Mouse (Mus musculus) heart, adult 18-20 months (tissue): Measurements from ENCODE around the gene Enah. TPM values are rescaled to one million over a fixed set of nuclear protein-coding genes. Genes with fewer than 3 reads are reported as not detected.
A peak's percentile ranks its signal among the peaks of the same experiment; 100 is the strongest.

Source experiments
- DNase-seq, 2 experiments: peaks; one replicate each; pipeline ENCODE4 v3.0.0; 2021 to 2022; ENCODE audit warnings: mixed read lengths in 1 of 2
- total RNA-seq, 2 experiments: library from RNA; stranded (reverse); gene quantifications; 2 replicates each; pipeline ENCODE4 v1.2.3; 2021

Gene Enah
- total RNA-seq, 2 experiments from 2014 or later, result 113 to 117 TPM

DNA sequence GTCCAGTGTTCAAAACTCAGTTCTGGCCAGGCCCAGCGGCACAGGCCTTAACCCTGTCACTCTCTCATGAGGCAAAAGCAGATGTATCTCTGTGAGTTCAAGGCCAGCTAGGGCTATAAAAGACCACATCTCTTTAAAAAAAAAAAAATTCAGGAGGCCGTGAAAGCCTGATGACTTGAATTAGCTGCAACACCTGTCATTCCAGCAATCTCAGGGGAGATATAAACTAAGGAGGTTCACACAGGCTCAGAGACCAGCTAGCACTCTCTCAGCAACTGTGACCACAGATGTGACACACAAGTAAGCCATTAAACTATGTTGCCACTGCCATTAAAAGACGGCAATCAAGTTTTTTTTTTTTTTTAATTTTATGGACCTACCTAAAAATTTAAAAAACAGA, 56.0 kb downstream of the Enah start:
- no peak for DNase-seq

DNA sequence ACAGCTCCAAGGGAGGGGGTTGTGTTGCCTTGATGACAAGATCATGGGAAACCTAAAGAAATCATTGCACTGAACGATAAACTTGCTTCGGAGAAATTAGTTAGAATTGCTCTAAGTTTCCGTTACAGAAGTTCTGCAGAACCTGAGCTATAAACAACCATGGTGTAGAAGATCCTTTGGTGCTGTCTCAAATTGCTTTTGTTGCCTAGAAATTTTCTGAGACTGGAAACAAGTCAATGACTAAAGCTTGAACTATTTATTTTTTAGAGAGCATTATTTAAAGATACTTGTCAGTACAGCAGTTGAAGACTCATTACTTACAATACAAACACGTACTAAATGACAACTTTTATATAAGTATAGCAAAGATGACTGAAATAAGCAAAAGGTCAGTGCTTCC, 56.4 kb downstream of the Enah start:
- no peak for DNase-seq

DNA sequence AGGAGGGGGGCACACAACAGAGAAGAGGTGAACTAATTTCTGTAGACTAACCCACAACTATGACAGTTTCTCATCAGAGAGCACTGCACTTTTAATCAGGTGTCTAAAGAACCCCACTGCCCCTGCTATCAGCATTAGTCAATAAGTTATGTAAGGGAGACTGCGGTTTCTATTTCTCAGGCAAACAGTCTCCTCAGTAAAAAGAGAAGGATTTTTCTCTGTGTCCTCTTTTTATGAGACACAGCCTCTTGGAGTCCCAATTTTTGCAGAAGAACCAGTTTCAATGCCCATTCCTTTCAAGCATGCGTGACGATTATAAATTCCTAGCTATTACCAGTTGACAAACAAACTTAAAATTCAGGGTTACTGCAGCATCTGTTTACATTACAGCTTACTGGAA, 59.4 kb downstream of the Enah start:
- DNase-seq, result no peak

DNA sequence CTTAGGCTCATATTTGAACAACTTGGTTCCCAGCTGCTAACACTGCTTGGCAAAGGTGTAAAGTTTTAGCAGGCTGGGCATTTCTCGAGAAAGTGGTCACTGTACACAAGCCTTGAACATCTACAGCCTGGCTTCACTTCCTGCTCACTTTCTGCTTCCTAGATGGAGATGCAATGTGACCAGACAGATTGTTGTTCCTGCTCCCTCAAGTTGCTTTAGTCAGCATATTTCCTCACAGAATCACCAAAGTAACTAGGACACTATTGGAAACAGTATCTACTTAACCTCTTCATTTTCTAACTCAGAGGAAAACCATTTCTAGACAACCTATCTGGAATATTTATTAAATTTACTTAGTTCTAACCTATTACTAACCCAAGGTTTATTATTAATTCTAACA, 61.4 kb downstream of the Enah start:
- no peak for DNase-seq

DNA sequence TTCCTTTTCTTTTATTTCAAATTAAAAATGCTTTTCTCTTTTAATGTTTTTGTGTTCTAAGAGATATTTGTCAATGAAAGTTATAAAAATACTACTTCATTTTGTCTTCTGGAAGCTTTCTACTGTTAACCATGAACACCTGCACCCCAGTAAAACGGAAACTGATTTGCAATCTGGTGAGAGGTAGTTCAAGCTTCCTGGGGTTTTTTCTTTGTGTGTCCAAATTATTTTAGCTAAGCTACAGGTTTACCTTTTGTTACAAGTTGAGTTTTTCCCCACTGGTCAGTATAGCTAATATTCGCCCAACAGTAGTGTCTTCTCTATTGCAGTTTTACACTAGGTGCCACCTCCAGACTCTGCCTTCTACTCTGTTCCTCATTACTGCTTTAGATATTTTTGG, 62.1 kb downstream of the Enah start:
- no peak for DNase-seq

DNA sequence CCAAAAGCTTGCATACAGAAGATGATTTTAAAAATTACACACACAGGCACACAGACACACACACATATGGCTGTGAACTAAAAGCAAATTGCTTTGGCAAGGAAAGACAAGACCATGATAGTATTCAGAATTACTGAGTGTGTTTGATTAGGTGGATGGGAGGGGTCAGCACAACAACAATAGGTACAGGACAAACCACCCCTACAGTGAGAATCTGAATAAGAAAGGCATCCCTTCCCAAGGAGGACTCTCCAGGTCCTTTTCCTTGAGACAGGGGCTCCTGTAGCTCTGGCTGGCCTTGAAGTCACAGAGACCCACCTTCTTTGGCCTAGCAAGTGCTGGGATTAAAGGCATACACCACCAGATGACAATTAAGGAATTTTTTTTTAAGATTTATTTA, 66.2 kb downstream of the Enah start:
- DNase-seq, result no peak

DNA sequence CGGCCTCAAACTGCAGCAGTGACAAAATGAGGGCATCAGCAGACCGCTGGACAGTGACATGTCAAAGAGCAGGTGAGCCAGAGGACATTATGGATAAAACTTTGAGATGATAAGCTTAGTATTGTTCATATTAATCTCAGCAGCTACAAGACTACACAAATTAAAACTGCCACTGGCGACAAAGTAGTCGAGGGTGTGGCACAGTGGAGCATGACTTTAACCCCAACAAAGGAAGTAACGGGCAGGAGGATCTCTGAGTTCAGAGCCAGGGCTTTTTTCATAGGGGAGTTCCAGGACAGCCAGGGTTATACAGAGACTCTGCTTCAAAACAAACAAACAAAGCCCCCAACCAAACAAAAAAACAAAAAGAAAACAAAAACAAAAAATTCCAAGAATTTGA, 68.5 kb downstream of the Enah start:
- no peak for DNase-seq

DNA sequence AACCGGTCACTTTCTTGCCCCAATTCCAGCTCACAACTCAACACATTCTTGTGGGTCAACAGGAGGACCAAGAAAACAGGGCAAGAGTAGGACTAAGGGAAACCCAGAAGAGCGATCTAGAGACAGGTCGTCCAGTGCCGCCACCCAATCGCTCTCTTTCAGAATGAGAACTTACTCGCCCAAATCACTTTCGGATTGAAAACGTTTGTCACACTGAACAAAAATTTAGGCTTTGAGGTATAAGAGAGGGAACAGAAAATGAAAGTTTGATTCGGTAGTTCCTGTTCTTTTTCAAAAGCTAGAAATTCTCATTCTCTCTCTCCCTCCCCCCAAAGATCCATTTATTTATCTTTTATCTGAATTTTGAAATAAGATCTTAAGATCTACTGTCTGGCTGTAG, 69.1 kb downstream of the Enah start:
- DNase-seq, result no peak

DNA sequence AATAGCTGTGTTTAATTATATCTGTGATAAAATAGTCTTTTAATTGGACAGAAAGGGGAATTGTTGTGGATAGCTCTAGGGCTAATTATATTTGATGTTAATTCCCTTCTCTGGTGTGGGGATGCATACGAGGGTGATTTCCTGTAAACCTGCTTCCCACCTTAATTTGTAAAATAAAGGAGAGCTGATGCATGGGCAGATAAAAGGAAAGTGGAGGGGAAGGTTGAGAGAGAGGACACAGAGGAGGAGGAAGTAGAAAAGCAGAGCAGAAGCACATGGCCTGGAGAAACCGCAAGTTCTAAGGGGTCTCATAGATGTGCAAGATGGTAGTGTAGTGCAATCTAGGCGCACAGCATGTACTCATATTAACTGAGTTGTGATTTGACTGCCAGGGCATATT, 71.6 kb downstream of the Enah start:
- no peak for DNase-seq

DNA sequence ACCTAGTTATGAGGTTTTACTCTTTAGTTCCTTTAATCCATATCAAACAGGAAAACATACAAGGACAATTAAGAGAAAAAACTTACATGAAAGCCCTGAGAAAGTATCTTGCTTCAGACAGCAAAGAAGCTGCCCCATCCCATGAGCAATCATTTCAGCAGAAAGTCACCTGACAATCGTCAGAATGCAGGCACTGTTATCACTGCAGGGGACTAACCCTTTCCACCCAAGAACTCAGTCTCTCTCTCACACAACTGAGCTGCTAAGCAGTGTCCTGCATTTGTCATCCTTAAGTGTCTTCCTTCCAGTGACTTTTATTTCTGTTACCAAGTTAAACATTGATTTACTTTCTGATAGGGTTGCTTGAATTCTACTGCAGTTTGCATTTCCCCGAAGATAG, 82.7 kb downstream of the Enah start:
- peak in 1 of 2 experiments; percentile 10 for DNase-seq

DNA sequence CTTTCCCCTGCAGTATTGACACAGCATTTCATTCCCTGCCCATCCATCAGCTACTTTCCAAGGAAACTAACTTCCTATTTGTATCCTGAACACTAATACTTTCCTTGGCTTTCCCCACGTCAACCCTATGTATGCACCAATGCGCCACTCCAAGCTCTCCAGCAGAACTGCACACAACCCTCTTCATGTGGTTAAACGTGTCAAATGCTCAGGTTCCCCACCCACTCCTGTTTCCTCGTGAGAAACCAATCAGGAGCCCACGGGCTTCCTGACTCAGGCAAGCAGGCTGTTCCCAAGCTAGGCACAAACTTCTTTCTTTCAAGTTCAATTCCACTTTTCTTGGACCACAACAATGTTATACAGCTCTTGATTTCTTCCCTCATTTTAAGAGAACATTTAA, 91.4 kb downstream of the Enah start:
- DNase-seq, result no peak

DNA sequence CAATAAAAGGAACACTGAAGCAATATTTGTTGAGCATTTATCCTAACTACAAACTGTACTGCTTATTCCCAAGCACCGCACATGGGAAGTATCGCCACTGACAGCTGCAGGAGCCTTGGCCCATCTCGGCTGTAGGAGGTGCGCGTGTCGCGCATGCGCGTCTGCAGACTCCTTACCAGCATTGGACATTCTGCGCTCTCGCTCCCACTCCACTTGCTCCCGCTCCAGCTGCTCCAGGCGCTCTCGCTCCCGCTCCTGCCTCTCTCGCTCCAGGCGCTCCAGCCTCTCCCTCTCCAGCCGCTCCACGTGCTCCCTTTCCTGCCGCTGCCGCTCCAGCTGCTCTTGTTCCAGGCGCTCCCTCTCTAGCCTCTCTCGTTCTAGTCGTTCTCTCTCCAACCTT, 96.4 kb downstream of the Enah start:
- peak; percentile 20 to 54 for DNase-seq

DNA sequence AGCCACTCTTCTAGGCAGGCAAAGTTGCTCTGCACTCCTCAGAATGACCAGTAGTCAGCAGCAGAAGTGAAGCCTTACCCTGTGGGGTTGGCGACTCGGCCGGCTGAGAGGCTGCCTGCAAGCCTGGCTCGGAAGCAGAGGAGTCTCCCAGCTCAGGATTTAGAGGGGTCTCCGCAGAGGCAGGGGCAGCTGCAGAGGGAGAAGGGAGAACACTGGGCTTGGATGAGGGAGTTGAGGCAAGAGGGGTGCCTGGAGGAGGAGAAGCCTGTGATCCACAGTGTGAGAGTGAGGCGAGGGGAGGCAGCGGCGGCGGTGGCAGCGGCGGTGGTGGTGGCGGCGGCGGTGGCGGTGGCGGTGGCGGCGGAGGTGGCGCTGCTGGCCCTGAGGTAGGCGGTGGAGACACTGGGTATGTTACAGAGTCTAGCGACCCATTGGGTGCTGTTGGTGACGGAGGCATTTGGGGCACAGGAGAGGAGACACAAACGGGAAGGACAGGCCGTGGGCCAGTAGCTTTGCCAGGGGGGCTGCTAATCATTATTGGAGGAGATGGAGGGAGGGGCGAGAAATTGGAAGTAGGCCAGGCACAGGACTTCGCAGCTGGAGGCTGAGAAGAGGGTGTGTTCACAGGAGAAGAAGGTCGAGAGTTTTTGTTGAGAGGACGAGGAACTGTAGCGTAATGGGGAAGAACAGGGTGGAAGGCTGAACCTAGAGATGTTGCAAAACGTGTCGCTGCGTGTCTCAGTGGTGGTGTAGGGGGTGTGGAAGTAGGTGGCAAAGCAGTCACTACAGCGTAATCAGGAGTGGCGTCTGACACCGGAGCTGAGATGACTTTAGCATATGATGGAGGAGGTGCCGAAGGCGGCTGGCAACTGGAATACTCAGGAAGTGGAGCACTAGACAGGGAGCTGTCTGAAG, 98.0 kb downstream of the Enah start:
- DNase-seq, result peak; percentile 18 to 37

DNA sequence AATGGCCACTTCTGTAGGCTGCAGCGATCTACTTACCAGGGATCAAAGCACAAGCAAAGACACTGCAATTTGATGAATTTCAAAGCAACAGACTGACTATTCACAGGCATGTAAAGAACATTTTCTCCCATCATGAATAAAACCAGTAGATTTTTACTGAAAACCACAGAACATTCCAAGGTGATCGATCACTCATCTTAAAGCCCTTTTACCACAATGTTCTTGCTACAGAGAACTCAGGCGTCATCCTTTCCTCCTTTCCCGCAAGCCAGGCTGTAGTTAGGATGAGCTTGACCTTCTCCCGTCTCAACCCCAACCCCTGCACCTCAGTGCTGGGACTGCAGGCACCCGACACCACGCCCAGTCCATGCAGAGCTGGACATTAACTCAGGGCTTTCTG, 107.9 kb downstream of the Enah start:
- DNase-seq, result no peak

DNA sequence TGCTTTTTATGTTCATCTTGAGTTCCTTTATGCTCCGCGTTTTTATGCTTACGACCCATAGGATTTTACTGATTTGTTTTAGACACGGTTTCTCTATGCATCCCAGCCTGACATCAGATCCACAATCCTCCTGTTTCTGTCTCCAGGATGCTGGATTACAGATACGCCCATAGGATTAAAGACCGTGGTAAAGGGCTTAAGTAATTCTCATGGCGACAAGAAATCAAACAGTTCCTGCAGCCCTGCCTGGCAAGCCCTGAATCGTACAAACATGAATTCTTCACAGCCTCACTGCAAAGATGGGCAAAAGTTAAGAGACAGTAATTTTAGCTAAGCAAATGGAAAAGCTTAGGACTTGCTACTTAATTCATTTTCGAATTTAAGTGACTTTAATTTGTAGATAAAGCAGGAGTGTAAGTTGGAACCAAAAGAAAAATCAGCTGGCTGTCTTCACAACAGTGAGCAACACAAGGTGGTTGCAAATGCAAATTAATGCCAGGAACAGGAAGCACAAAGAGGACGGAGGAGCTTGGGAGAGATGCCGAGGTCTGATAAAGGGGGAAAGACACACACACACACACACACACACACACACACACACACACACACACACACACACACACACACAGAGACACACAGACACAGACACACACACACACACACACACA, 118.0 kb downstream of the Enah start:
- DNase-seq, result no peak

DNA sequence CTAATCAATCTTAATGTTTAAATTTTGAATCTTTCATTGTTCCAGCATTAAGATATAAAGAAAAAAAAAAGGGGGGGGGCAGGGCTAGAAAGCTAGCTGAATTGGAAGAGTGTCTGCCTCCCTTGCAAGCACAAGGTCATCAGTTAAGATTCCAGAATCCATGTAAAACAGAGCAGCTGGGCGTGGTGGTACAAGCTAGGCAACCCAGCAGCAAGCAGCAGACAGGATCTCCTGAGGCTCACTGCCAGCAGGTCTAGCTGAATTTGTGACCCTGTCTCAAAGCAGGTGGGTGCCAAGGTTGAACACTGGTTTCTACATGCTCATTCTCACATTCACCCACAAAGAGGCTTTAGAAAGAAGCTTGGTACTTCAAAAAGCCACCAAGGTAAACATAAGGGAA, 118.9 kb downstream of the Enah start:
- no peak for DNase-seq

DNA sequence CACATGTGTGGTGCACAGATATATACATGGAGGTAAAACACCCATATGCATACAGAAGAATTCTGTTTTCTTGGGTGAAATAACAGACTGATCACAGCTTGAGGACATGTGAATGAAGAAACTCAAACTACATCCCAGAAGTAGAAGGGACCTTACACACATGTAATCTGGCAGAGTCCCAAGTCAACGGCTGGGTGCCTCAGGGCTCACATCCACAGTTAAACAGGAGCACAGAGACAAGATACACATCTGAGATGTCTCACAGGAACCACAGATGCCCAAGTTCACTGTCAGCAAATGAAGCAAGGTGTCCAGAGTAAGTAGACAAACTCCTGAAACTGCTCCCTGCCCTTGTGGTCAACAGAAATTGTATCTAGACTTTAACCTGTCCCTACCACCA, 120.8 kb downstream of the Enah start:
- DNase-seq, result no peak

DNA sequence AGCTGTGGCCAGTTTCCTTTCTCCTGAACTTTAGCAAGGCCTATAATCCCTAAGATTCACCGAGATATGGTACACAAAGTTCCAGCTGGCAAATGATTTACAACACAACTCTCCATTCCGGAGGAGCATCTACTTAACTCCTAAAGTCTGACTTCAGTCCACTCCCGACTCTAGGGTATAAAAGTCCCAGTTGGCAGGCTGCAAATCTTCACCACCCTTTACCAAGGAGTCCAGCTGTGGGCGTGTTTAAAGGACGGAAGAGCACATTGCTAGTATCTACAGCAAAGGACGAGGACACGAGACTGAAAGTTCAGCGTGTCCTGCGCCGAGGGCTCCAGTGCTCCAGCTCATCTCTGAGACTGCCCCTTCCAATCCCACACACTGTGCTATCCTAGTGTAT, 122.8 kb downstream of the Enah start:
- no peak for DNase-seq

DNA sequence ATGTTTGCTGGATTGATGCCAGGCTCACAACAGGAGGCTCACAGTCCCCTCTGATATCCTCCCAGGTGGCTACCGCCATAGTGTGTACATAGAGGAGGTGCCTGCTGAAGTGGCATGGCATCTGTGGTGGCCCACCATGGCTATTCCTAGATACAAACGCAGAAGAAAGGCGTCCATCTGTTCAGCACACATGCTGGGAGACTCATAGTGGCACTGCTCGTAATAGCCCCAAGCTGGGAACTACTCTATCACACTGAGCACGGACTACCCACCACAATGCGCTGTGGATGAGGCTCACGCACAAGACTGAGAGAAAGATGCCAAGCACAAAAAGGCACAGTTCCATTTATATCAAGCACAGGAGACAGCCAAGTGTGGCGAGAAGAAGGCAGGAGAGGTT, 126.1 kb downstream of the Enah start:
- DNase-seq, result no peak

DNA sequence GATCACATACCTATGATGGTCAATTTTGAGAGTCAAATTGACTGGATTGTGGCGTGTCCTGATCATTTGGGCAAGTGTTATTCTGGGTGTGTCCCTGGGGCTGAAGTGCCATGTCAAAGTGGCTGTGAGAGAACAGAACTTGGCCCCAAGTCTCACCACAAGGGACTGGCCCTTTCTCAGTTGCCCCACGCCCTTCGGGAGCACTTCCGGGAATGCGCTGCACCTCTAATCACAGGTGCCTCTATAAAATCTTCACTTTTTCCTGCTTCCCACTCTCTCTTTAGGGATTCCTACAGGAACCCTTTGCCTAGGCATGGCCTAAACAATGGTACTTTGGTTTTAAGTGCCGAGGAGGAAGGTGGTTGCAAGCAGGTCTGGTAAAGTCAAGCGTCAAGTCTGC, 130.1 kb downstream of the Enah start:
- no peak for DNase-seq

DNA sequence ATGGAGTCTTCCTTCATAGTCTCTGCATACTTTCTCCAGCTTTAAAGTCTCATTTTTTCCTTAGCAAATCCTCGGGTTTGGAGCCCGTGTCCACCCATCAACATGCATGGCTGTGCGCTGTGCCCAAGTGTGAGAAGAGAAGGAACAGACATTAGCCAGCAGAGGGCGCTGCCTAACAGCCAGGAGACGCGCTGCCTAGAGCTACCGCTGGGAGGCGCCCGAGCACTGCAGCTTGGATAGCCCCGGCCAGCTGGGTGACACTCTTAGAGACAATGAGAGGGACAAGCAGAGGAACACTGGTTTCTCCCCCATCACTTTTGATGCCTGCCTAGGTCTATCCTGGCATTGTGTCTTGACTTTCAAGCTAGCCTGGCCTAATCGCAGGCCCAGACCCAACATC, 131.0 kb downstream of the Enah start:
- peak; percentile 86 to 97 for DNase-seq

DNA sequence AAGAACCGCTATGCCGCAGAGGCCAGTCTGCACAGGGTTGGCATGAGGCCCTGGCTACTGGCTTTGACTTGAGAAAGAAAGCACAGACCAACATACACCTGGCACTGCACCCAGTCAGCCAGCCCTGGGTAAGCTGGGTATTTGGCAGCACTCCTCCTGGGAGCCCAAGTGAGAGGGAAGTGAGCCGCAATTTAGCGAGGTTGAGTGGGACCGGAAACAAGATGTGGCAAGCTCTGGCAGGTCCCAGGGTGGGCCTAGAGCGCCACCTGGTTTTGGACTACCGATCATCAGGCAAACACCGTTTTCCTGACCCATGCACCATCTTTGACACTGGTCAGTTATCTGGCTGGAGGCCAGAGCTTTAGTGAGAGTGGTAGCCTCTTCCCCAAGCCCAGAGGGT, 138.3 kb downstream of the Enah start:
- DNase-seq, result peak; percentile 70 to 75

DNA sequence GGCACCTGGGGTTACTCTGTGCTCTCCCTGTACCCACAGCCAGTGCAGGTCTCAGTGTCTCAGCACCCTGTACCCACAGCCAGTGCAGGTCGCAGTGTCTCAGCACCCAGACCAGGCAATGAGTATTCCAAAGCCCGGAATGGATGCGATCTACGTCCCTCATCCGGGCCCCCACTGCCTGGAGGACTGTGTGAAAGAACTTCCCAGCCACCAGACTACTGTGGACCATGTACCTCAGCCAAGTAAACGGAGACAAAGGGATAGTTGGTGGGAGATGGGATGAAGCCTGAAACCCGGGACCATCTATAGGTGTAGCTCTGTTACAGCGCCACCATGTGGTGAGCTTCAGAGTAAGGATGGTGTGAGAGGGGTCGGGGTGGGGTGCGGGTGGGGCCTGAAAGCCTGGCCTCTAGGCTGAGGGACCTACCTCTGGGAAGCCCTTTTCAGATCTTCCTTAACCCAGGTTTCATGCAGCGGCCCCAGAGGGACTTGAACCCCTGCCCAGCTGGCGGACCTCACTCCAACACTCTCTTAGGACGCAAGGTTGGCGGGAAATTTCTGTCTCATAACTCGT, 139.0 kb downstream of the Enah start:
- DNase-seq, result no peak

DNA sequence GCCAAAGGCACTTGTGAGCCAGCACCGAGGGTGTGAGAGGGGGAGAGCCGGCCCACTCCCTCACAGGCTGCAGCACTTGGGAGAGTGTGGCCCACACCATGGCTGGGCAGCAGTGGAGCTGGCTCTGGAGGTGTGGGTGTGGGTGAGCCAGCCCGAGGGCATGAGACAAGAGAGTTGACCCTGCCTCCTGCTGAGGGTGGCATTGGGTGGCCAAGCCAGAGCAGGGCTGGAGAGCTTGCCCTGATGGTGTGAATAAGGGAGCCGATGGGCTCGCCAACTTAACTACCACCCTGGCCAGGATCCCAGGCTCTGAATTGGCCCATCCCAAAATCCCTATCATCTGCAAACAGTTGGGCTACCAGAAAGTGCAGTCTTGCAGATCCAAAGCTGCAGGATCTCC, 141.4 kb downstream of the Enah start:
- DNase-seq, result no peak
